Mouse (Mus musculus): Measurements from ENCODE around the gene Gpr4.
A peak's percentile ranks its signal among the peaks of the same experiment; 100 is the strongest.

The Gpr4 gene

GRCm38 (mm10) chr7:19196676-19197075, 15.7 kb upstream of the Gpr4 start:
- peak; percentile 49 to 67 for DNase-seq

- peak in 1 of 2 experiments; percentile 52 for DNase-seq
These were observed 14.4 kb upstream of the Gpr4 start for GRCm38 (mm10) chr7:19197985-19198384.

- DNase-seq: no peak
These were observed 10.7 kb upstream of the Gpr4 start for GRCm38 (mm10) chr7:19201660-19202059.

- DNase-seq: no peak
These were observed 10.1 kb upstream of the Gpr4 start for GRCm38 (mm10) chr7:19202065-19202850.

- no peak for DNase-seq
These were observed 4.0 kb upstream of the Gpr4 start for GRCm38 (mm10) chr7:19208201-19208910.

GRCm38 (mm10) chr7:19208944-19209472, 3.3 kb upstream of the Gpr4 start:
- peak; percentile 81 to 87 for DNase-seq

- DNase-seq: no peak
These were observed 2.8 kb upstream of the Gpr4 start for GRCm38 (mm10) chr7:19209494-19209893.

- DNase-seq: no peak
These were observed 2.3 kb upstream of the Gpr4 start for GRCm38 (mm10) chr7:19210010-19210409.

- no peak for DNase-seq
These were observed 1.2 kb upstream of the Gpr4 start for GRCm38 (mm10) chr7:19211041-19211675.

- DNase-seq: no peak
These were observed 1.0 kb downstream of the Gpr4 start for GRCm38 (mm10) chr7:19213385-19213784.

- no peak for DNase-seq
These were observed 2.0 kb downstream of the Gpr4 start for GRCm38 (mm10) chr7:19214369-19214768.

GRCm38 (mm10) chr7:19214940-19215339, 2.6 kb downstream of the Gpr4 start:
- DNase-seq: no peak

- DNase-seq: no peak
These were observed 5.2 kb downstream of the Gpr4 start for GRCm38 (mm10) chr7:19217492-19217891.

- DNase-seq: no peak
These were observed 5.6 kb downstream of the Gpr4 start for GRCm38 (mm10) chr7:19217944-19218343.

- DNase-seq: no peak
These were observed 7.7 kb downstream of the Gpr4 start for GRCm38 (mm10) chr7:19220061-19220460.

- DNase-seq: no peak
These were observed 9.9 kb downstream of the Gpr4 start for GRCm38 (mm10) chr7:19222189-19222588.

GRCm38 (mm10) chr7:19222875-19223274, 10.5 kb downstream of the Gpr4 start:
- DNase-seq: no peak

GRCm38 (mm10) chr7:19224933-19225332, 12.6 kb downstream of the Gpr4 start:
- no peak for DNase-seq

GRCm38 (mm10) chr7:19226817-19227797, 14.8 kb downstream of the Gpr4 start:
- peak; percentile 64 to 70 for DNase-seq

- peak; percentile 99 for DNase-seq
These were observed 15.8 kb downstream of the Gpr4 start, which contains the start of gene Opa3 for GRCm38 (mm10) chr7:19227883-19228792. Opa3 (plus strand) TSS chr7:19228334.

- DNase-seq: no peak
These were observed 16.4 kb downstream of the Gpr4 start for GRCm38 (mm10) chr7:19228793-19229148.
